Mouse (Mus musculus): ENCODE data around the gene Cog1. TPM values are rescaled to one million over a fixed set of nuclear protein-coding genes. Genes with fewer than 3 reads are reported as not detected.
A peak's percentile ranks its signal among the peaks of the same experiment; 100 is the strongest.

Gene Cog1
- total RNA-seq (2021): 10 to 100 TPM; 38.0 to 38.2 TPM

GRCm38 (mm10) chr11:113648690-113649352 is at the start of gene Cog1:
Gene Cog1, plus strand, starts transcription at chr11:113649169.
- intact Hi-C loops (cut with DNase I): no loop called here

GRCm38 (mm10) chr11:113600526-113601245 is 48.3 kb upstream of the Cog1 start:
- DNase-seq (ENCODE audit: extremely low spot score in 1 of 2, low spot score in 2 of 2): no peak
- intact Hi-C loops (cut with DNase I): no loop called here

More at GRCm38 (mm10) chr11:113648690-113649352, at the start of gene Cog1:
- no peak for DNase-seq (ENCODE audit: extremely low spot score in 1 of 2, low spot score in 2 of 2)

- intact Hi-C loops (cut with DNase I): no loop called here
These were observed 47.2 kb upstream of the Cog1 start for GRCm38 (mm10) chr11:113601616-113602343.

GRCm38 (mm10) chr11:113607556-113607955 is 41.4 kb upstream of the Cog1 start:
- no peak for DNase-seq (ENCODE audit: extremely low spot score in 1 of 2, low spot score in 2 of 2)
- intact Hi-C loops (cut with DNase I): no loop called here

More at GRCm38 (mm10) chr11:113601616-113602343, 47.2 kb upstream of the Cog1 start:
- DNase-seq (ENCODE audit: extremely low spot score in 1 of 2, low spot score in 2 of 2): no peak

GRCm38 (mm10) chr11:113609581-113609980 is 39.4 kb upstream of the Cog1 start:
- intact Hi-C loops (cut with DNase I): no loop called here
- DNase-seq (ENCODE audit: extremely low spot score in 1 of 2, low spot score in 2 of 2): no peak

GRCm38 (mm10) chr11:113610266-113610665 is 38.7 kb upstream of the Cog1 start:
- intact Hi-C loops (cut with DNase I): no loop called here
- no peak for DNase-seq (ENCODE audit: extremely low spot score in 1 of 2, low spot score in 2 of 2)

GRCm38 (mm10) chr11:113611112-113611646 is 37.8 kb upstream of the Cog1 start:
- intact Hi-C loops (cut with DNase I): no loop called here
- DNase-seq (ENCODE audit: extremely low spot score in 1 of 2, low spot score in 2 of 2): no peak

- intact Hi-C loops (cut with DNase I): no loop called here
These were observed 37.0 kb upstream of the Cog1 start for GRCm38 (mm10) chr11:113611664-113612611.

GRCm38 (mm10) chr11:113614476-113614875 is 34.5 kb upstream of the Cog1 start:
- intact Hi-C loops (cut with DNase I): no loop called here
- DNase-seq (ENCODE audit: extremely low spot score in 1 of 2, low spot score in 2 of 2): no peak

More at GRCm38 (mm10) chr11:113611664-113612611, 37.0 kb upstream of the Cog1 start:
- DNase-seq (ENCODE audit: extremely low spot score in 1 of 2, low spot score in 2 of 2): peak in 1 of 2 experiments; percentile 61

GRCm38 (mm10) chr11:113617132-113617911 is 31.6 kb upstream of the Cog1 start:
- intact Hi-C loops (cut with DNase I): loop anchor here (5.0 kb wide), 2 partner anchors 120 to 320 kb away; no protein-coding TSS in a partner anchor
- DNase-seq (ENCODE audit: extremely low spot score in 1 of 2, low spot score in 2 of 2): peak in 1 of 2 experiments; percentile 76

GRCm38 (mm10) chr11:113618303-113618671 is 30.7 kb upstream of the Cog1 start:
- intact Hi-C loops (cut with DNase I): loop anchor here (5.0 kb wide), 2 partner anchors 121 to 321 kb away; no protein-coding TSS in a partner anchor
- no peak for DNase-seq (ENCODE audit: extremely low spot score in 1 of 2, low spot score in 2 of 2)

GRCm38 (mm10) chr11:113618672-113619419 is 30.1 kb upstream of the Cog1 start, which contains the start of gene Sstr2:
Gene Sstr2, plus strand, starts transcription at chr11:113619342.
- intact Hi-C loops (cut with DNase I): loop anchor here (5.0 kb wide), 2 partner anchors 122 to 322 kb away; no protein-coding TSS in a partner anchor
- DNase-seq (ENCODE audit: extremely low spot score in 1 of 2, low spot score in 2 of 2): peak; percentile 72 to 85

- intact Hi-C loops (cut with DNase I): loop anchor here (5.0 kb wide), 3 partner anchors 122 to 442 kb away; no protein-coding TSS in a partner anchor
- DNase-seq (ENCODE audit: extremely low spot score in 1 of 2, low spot score in 2 of 2): no peak
These were observed 29.4 kb upstream of the Cog1 start for GRCm38 (mm10) chr11:113619420-113620080.

GRCm38 (mm10) chr11:113621001-113621400 is 28.0 kb upstream of the Cog1 start:
- intact Hi-C loops (cut with DNase I): loop anchor here (5.0 kb wide), 1 partner anchor 444 kb away; no protein-coding TSS in a partner anchor
- no peak for DNase-seq (ENCODE audit: extremely low spot score in 1 of 2, low spot score in 2 of 2)

GRCm38 (mm10) chr11:113622028-113622427 is 26.9 kb upstream of the Cog1 start:
- DNase-seq (ENCODE audit: extremely low spot score in 1 of 2, low spot score in 2 of 2): no peak
- intact Hi-C loops (cut with DNase I): loop anchor here (5.0 kb wide), 1 partner anchor 445 kb away; no protein-coding TSS in a partner anchor

GRCm38 (mm10) chr11:113625437-113625836 is 23.5 kb upstream of the Cog1 start:
- intact Hi-C loops (cut with DNase I): no loop called here

More at GRCm38 (mm10) chr11:113625437-113625836, 23.5 kb upstream of the Cog1 start:
- no peak for DNase-seq (ENCODE audit: extremely low spot score in 1 of 2, low spot score in 2 of 2)

All from left cerebral cortex, postnatal 10 days (tissue).